Mouse (Mus musculus) right cerebral cortex, adult 18-20 months (tissue): ENCODE results near the gene Ank2.

Experiments used
- DNase-seq: peaks from one replicate; pipeline ENCODE4 v3.0.0; 2022; ENCODE audit warnings: mixed read lengths

Gene Ank2

DNA sequence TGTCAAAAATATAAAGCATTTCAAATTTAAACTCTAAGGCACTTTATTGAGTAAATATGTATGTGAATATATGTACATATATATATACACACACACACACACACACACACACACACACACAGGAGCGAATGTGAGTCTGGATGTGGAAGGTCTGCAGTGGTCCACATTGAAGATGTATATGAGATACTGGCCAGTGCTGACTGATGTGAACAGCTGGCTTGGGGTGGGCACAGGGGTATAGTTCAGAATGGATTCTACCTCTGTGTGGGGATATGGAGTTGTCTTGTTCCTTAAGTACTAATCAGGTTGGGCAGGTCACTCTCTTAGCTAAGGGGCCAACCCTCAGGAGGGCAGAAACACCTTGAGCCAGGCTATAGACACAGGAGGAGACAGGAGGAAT lies 397.8 kb downstream of the Ank2 start:
- no peak for DNase-seq

DNA sequence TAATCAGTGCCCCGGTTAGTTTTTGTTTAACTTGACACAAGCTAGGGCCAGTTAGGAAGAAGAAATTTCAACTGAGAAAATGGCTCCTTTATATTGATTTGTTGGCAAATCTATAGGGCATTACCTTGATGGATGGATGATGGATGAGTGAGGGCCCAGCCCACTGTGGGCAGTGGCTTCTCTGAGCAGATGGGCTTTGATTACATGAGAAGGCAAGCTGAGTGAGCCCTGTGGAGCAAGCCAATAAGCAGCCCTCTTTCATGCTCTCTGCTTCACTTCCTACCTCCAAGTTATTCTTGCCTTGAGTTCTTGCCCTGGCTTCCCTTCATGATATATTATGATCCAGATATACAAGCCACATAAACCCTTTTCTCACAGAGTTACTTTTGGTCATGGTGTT lies 401.4 kb downstream of the Ank2 start:
- no peak for DNase-seq

- no peak for DNase-seq
These were observed 402.0 kb downstream of the Ank2 start for GRCm38 (mm10) chr3:127097106-127097505.

GRCm38 (mm10) chr3:127093631-127094030 lies 405.5 kb downstream of the Ank2 start:
- DNase-seq: peak; percentile 69

DNA sequence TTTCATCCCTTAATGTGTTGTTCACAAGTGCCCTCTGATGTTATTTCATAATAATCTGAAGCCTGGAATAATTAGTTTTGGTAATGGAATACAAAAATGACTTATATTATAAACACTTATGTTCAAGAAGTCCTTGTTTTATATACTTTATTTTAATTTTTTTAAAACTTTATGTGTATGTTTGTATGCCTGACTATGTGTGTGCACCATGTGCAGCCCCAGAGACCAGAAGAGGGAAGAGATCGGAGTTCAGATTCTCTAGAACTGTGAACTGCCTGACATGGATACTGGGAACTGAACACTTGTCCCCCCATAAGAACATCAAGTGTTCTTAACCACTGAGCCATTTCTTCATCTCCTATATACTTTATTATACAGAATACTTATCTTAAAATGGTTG lies 411.6 kb downstream of the Ank2 start:
- no peak for DNase-seq

DNA sequence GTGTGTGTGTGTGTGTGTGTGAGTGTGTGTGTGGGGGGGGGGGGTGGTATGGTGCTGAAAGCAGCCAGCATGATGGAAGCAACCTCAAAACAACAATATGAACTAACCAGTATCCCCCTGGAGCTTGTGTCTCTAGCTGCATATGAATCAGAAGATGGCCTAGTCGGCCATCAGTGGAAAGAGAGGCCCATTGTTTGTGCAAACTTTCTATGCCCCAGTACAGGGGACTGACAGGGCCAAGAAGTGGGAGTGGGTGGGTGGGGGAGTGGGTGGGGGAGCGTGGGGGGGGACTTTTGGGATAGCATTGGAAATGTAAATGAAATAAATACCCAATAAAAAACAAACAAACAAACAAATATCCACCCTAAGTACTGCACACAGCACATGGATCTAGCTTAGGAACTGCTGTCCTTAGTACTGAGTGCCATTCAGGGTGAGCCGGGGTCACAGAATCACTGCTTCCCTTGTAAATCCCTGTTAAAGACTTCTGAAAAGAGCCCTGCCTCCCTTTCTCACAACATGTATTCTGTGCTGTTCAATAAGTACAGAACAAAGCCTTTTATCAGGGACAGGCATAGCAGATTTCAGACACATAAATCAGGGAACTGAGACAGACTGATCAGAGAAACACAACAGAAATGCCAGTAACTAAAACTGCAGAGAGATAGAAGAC lies 412.2 kb downstream of the Ank2 start:
- no peak for DNase-seq

DNA sequence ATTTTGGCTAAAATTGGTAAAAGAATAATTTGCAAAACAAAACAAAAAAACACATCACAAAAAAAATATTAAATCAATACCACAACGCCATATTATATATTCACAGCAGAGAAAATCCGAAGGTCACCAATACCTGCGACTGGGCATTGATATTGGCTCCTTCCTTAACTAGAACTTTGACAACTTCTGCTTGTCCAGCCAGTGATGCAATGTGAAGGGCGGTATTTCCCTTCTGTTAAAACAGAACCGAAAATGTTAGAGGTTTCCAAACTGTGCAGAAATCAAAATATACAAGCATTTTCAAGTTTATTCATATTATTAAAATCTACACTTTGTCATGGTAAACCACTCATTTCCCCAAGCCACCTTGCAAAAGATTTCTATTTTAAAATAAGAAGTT lies 421.8 kb downstream of the Ank2 start:
- no peak for DNase-seq

DNA sequence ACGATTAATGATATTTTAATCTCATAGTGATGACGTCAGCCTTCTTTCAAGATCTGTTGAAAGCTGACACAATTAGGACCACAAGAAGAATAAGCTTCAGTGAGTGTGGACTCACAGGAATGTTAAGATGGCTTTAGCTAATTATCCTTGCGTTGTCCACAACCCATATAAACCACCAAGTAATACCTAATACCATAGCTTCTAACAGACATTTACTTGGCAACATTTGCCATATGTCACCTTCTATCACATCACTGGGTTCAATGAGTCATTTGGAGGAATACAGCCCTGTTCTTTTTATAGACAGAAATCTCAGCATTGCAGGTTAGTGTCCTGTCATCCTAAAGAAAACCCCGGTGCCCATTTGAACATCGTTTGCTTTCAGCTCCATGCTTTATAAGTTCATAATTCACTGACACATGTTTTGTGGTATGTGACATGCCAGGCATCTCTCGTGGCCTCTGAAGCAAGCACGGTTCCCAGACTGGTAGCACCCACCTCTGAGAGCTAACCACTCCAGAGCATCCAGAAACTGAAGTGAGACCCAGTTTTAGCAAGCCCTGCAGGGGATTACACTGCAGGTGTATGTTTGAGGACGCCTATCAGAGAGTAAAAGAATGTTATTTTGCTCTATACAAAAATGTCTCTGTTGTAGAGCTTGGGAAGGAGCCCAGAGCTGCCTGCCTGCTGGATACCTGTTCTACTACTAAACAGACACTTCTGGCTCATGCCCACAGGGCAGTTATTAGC lies 423.4 kb downstream of the Ank2 start:
- no peak for DNase-seq

DNA sequence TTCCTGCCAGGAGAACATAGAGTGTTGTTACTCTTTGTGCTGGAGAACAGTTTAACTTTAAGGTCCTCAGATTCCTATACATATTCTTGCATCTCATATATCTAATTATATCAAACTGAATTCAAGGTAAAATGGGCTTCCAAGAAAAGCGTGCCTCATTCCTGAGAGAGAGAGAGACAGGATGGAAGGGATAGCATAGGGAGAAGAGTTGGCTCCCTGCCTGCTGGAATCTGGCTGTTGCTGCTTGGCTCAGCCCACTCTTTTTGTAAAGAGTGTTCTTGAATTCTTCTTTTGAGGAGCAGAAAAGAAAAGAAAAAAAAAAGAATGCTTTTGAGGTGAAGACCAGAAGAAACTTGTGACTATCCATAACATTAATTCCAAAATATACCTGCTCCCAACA lies 427.7 kb downstream of the Ank2 start:
- peak; percentile 87 for DNase-seq

DNA sequence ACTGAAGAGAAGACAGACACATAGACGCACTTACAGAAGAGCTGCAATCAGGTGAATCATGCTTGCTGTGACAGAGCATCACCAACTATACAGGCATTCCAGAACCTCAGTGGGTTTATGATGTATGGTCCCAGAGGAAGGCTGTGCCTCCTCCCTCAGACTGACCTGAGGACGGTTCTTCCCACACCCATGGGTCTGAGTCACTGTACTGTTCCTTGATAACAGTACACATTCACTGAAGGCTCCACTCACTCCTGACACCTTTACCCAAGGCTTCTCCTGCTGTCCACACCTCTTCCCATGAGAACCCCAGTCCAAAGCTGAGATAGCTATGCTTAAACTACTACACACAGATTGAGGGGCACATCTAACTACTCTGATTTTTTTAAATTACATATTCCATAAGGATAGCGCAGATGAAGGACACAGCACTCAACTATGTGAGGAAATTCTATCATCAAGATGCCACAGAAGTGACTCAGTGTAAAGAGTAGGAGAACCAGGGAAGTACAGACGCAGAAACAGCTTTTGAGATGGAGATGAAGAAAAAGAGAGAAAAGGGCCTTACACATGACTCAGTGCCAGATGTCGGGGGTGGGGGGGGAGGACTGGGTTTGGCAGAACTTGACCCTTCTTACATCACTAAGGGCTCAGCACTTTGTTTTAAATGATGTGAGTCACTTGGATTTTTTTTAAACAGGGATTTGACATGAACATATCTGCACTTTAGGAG lies 435.3 kb downstream of the Ank2 start:
- peak; percentile 31 for DNase-seq

GRCm38 (mm10) chr3:127059671-127060070 lies 439.5 kb downstream of the Ank2 start:
- DNase-seq: no peak

DNA sequence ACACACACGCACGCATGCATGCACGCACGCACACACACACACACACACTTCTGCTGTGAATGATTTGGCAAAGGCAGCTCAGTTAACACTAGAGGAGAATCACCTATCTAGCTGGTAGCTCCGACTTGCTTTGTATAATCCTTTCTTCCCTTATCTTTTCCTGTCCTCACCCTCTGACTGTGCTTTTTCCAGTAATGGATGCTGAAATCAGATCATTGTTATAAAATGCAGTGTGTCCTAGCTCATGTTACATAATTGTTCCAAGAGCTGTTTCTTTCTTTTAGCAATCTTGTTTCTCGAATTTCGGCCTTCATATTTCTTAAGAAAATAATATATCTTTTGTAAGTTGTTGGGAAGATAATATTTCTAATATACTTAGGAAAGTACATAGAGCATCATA lies 457.9 kb downstream of the Ank2 start:
- no peak for DNase-seq

DNA sequence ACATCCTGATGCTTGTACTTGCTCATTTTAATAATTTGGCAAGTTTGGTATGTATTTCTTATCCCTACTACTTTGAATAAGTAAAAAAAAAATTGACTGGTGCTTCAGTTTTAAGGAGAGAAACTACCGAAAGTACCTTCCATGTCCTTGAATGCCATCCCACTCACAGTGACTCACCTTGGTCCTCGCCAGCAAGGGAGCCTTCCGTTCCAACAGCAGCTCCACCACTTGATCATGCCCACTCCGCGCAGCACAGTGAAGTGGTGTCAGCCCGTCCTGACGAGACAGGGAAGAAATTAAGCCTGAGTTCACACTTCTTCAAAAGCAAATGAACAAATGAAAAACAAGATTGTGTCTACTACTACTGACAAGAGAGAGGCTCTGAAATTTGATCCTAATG lies 460.6 kb downstream of the Ank2 start:
- DNase-seq: peak; percentile 80

- no peak for DNase-seq
These were observed 463.0 kb downstream of the Ank2 start for GRCm38 (mm10) chr3:127036118-127036517.

GRCm38 (mm10) chr3:127035540-127035939 lies 463.6 kb downstream of the Ank2 start:
- DNase-seq: peak; percentile 91

DNA sequence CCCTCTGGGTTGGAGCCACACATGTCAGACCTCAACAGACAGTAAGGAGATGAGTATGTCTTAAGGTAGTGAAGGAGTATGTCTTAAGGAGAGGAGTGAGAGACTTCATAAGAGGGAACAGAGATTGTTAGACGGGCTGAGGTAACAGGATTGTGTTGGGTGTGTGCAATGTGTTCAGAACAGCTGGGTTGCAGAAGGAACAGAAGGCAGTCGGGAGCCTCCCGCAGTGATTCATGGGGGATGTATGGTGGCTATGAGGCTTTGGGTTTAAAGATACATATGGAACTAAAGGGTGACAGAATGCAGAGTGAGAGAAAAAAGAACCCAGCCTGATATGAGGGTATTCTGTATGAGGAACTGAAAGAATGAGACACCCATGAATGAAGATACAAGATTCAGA lies 464.2 kb downstream of the Ank2 start:
- DNase-seq: peak; percentile 29

GRCm38 (mm10) chr3:127023992-127024391 lies 475.2 kb downstream of the Ank2 start:
- no peak for DNase-seq

GRCm38 (mm10) chr3:127020167-127020566 lies 479.0 kb downstream of the Ank2 start:
- no peak for DNase-seq

DNA sequence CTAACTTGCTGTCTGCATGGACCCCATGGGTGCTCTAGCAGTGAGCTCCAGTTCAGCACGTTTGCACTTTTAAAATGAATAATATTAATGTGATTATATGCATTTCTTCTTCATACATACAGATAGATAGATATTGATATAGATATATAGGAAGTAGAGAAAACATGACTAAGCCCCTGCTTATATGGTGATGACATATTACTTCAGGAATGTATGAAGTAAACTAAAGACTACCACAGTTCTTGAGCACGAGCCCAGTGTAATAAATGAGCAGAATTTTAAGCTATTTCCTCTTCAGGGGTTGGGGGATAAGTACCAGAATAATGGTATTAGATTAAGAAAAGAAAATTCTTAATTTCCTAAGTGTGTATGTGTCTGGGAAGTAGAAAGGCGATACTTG lies 479.4 kb downstream of the Ank2 start:
- DNase-seq: no peak

DNA sequence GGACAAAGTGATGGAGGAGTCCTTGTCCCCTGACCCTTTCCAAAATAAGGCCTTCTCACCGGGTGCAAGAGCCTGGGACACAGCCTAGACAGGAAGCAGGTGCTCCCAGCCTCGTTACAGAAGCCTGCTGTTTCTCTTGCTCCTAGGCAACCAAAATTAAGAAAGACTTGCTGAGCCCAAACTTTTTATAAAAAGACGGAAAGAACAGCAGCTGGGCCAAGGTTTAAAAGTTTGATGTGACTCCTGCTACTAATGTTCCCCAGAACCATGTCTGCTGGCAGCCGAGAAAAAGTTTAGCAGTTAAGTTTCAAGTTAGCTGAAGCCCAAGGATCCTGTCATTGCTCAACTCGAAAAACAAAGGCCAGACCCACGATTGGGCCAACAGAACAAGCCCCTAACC lies 480.0 kb downstream of the Ank2 start:
- DNase-seq: no peak

- DNase-seq: no peak
These were observed 481.6 kb downstream of the Ank2 start for GRCm38 (mm10) chr3:127017523-127017922.

GRCm38 (mm10) chr3:127015596-127015995 lies 483.6 kb downstream of the Ank2 start:
- no peak for DNase-seq

DNA sequence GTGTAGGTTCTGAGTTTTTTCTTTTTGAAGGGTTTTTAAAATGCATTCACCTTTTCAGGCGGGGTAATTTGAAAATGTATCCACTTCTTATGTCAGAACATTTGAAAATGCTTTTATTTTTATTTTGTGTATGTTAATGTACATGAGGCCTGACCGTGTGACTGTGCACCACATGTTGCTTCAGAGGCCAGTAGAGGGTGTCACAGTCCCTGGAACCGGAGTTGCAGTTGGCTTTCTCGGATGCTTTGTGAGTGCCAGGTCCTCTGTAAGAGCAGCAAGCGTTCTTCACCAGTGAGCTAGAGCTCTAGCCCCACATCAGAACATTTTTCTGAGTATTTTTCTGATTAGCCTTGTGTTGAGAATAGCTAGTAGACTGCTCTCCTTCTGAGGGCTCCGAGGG lies 484.0 kb downstream of the Ank2 start:
- DNase-seq: no peak

DNA sequence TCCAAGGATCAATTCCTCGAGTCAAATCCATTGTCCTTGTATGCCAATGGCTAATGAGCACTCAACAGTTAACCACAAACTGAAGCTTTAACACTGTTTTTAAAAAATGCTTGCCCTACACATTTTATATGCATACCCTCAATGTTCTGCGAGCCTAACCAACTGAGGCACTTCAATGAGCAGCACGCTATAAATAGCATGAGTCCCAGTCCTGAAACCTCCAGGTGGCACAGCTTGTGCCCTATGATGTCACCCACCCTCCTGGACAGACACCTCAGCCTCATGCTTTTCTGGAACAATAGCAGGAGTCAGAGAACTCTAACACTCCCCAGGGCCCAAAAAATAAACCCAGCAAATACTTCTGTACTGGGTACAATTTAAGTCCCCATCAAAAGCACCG lies 485.2 kb downstream of the Ank2 start:
- no peak for DNase-seq
